Mouse (Mus musculus) thymus, adult 2 months (tissue): ENCODE measurements around the gene Ncf1.

ENCODE experiments used
- CTCF ChIP-seq: fragments of 200-500 bp; IDR thresholded peaks from 2 replicates; pipeline ENCODE4 v1.5.1; 2012; ENCODE audit warnings: mild to moderate bottlenecking, control low read depth, low read length, moderate library complexity, borderline replicate concordance; ENCODE audit not compliant: control insufficient read depth, poor library complexity, insufficient read depth; ENCODE audit errors: extremely low read depth
- POLR2A ChIP-seq: fragments of 200-500 bp; IDR thresholded peaks from 2 replicates; pipeline ENCODE4 v1.6.1; 2012; ENCODE audit warnings: mild to moderate bottlenecking, low read length, control low read depth, moderate library complexity; ENCODE audit not compliant: control insufficient read depth, poor library complexity, insufficient read depth; ENCODE audit errors: extremely low read depth

DNA sequence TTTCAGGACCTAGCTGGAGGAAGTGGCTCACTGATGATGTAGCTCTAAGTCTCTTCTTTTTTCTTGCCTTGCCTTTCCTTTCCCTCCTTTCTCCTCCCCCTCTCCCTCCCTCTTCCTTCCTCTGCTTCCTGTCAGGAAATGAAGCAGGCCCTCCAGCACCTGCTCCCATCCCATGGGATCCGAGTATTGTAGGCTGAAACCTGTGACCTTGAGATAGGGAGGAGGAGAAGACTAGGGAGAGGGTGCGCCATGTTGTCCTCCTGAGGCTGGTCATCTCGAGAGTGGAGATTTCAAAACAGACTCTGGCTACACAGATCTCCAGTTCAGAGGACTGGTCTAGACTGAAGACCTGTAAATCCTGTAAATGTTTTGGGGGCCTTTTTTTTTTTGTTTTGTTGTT is 47.3 kb downstream of the Ncf1 start:
- TF ChIP-seq CTCF = no peak
- no peak for TF ChIP-seq POLR2A
